Mouse (Mus musculus): Measurements from ENCODE around the gene Vps8. TPM values are rescaled to one million over a fixed set of nuclear protein-coding genes. Genes with fewer than 3 reads are reported as not detected.

Gene Vps8
- polyA plus RNA-seq (2014; fragmentation: Nextera tagmentation; extraction: Ambion mirVana): 31.6 and 41.1 TPM in 2 replicates

DNA sequence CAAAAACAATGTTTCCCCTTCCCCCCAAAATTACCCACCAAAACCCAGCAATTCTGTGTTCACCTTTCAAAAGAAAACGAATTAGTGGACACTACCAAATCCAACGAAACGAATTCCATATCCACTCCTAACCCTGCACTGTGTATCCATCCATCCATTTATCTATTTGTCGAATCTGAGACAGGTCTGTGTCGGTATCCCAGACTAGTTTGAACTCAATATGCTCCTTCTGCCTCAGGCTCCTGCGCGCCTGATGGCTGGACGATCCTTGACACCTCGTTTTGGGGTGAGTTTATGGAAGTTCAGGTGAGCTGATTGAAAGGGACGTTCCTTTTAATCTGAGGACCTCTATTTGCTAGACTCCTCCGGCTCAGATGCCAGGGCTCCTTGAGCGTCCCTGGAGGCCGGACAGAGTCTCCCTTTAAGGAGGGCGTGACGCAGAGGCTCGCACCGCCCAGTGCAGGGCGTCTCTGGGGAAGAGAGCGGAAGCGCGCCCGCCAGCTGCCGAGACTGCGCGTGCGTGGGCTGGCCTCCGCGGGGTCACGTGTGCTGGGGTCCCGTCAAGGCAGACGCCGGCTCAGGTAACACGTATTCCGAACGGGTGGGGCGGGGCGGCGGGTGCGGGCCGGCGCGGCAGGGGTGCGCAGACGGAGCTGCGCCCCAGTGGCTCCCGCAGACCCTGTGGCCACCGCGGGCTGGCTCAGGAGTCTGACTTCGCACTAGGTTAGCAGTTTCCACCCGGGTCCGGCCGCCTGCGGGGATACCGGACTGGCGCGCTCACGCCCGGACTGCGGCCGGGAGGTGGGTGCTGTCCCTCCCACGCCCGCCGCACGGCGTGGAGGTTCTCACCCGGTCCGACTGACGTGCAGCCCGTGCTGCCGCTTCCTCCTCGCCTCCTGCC is at the start of gene Vps8:
Gene Vps8, plus strand, starts transcription at position 474 of the 901 bp plus-strand sequence.
- H3K27ac ChIP-seq (replicated peaks; ENCODE audit: low read depth, low read length): peak within 1 kb of the TSS; percentile 70
- peak within 1 kb of the TSS; percentile 74 for H3K4me3 ChIP-seq (replicated peaks; ENCODE audit: low read depth, low read length)
- H3K4me1 ChIP-seq (ENCODE audit: control insufficient read depth, insufficient read depth, low read length): 0 out of 2 replicates have a peak, but pooled peaks cover 4% of the 10 kb centered on the region
- WGBS: 1% methylated on average over 71 of the region's 71 CpGs
- H3K4me2 ChIP-seq (ENCODE audit: low read length): peak within 1 kb of the TSS; percentile 92
- no peaks in the 10 kb centered on the region for H3K36me3 ChIP-seq (ENCODE audit: control insufficient read depth, insufficient read depth, low read length)
- ATAC-seq (ENCODE audit: low FRiP score, low TSS enrichment): peak; percentile 95
- H3K9ac ChIP-seq (replicated peaks; ENCODE audit: low read length): peak within 1 kb of the TSS; percentile 75
- H3K27me3 ChIP-seq (ENCODE audit: control insufficient read depth, insufficient read depth, low read length): no peaks in the 10 kb centered on the region
- DNase-seq: peak; percentile 97
- H3K9me3 ChIP-seq (ENCODE audit: control insufficient read depth, low read length): no peaks in the 10 kb centered on the region

- H3K36me3 ChIP-seq (ENCODE audit: control insufficient read depth, insufficient read depth, low read length): no peaks in the 10 kb centered on the region
- ATAC-seq (ENCODE audit: low FRiP score, low TSS enrichment) (0 out of 2 replicates have a peak, but pooled peaks have one; percentile 25), DNase-seq (no peak)
- H3K9ac ChIP-seq (replicated peaks; ENCODE audit: low read length): no peak overlapping the region
- 0 out of 2 replicates have a peak, but pooled peaks cover 10% of the 10 kb centered on the region for H3K4me1 ChIP-seq (ENCODE audit: control insufficient read depth, insufficient read depth, low read length)
- no peak overlapping the region for H3K4me3 ChIP-seq (replicated peaks; ENCODE audit: low read depth, low read length)
- H3K4me2 ChIP-seq (ENCODE audit: low read length): no peak overlapping the region
- no peaks in the 10 kb centered on the region for H3K9me3 ChIP-seq (ENCODE audit: control insufficient read depth, low read length)
- H3K27me3 ChIP-seq (ENCODE audit: control insufficient read depth, insufficient read depth, low read length): no peaks in the 10 kb centered on the region
- peak overlapping the region; percentile 55; the same call in 1 of the 2 replicates for H3K27ac ChIP-seq (replicated peaks; ENCODE audit: low read depth, low read length)
- 62% methylated on average over 7 of the region's 7 CpGs for WGBS
These were observed 49.5 kb upstream of the Vps8 start for GRCm38 (mm10) chr16:21373316-21373960.

- no peak overlapping the region for H3K4me2 ChIP-seq (ENCODE audit: low read length)
- 86% methylated on average over 4 of the region's 6 CpGs for WGBS
- H3K27ac ChIP-seq (replicated peaks; ENCODE audit: low read depth, low read length): no peak overlapping the region
- DNase-seq: no peak
- 0 out of 2 replicates have a peak, but pooled peaks cover 10% of the 10 kb centered on the region for H3K4me1 ChIP-seq (ENCODE audit: control insufficient read depth, insufficient read depth, low read length)
- no peak overlapping the region for H3K4me3 ChIP-seq (replicated peaks; ENCODE audit: low read depth, low read length)
- H3K36me3 ChIP-seq (ENCODE audit: control insufficient read depth, insufficient read depth, low read length): no peaks in the 10 kb centered on the region
- no peaks in the 10 kb centered on the region for H3K27me3 ChIP-seq (ENCODE audit: control insufficient read depth, insufficient read depth, low read length)
- ATAC-seq (ENCODE audit: low FRiP score, low TSS enrichment): no peak
- no peak overlapping the region for H3K9ac ChIP-seq (replicated peaks; ENCODE audit: low read length)
- no peaks in the 10 kb centered on the region for H3K9me3 ChIP-seq (ENCODE audit: control insufficient read depth, low read length)
These were observed 48.9 kb upstream of the Vps8 start for GRCm38 (mm10) chr16:21374067-21374466.

DNA sequence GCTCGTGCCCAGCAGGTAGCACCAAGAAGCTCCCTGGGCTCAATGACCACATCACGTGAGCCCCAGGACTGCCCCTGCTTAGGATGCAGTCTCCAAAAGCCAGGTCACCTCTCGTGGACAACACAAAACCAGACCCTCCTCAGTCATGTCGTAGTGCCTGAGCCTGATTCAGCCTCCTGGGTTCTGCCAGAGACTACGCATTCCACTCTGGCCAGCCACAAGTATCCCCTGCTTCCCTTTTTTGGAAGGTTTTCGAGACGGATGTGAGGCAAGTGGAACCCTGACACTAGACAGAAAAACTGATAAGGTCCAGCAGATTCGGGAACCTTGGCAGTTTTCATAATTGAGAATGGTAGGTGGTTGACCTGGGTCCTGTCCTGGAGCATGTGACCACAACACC is 47.8 kb upstream of the Vps8 start:
- DNase-seq (no peak), ATAC-seq (ENCODE audit: low FRiP score, low TSS enrichment) (no peak)
- Histone ChIP-seq H3K27ac (replicated peaks; ENCODE audit: low read depth, low read length) (no peak overlapping the region), H3K36me3 (ENCODE audit: control insufficient read depth, insufficient read depth, low read length) (no peaks in the 10 kb centered on the region), H3K4me3 (replicated peaks; ENCODE audit: low read depth, low read length) (no peak overlapping the region), H3K4me1 (ENCODE audit: control insufficient read depth, insufficient read depth, low read length) (0 out of 2 replicates have a peak, but pooled peaks cover 7% of the 10 kb centered on the region), H3K9ac (replicated peaks; ENCODE audit: low read length) (no peak overlapping the region), H3K4me2 (ENCODE audit: low read length) (no peak overlapping the region), H3K9me3 (ENCODE audit: control insufficient read depth, low read length) (no peaks in the 10 kb centered on the region), H3K27me3 (ENCODE audit: control insufficient read depth, insufficient read depth, low read length) (no peaks in the 10 kb centered on the region)
- 85% methylated on average over 8 of the region's 8 CpGs for WGBS

DNA sequence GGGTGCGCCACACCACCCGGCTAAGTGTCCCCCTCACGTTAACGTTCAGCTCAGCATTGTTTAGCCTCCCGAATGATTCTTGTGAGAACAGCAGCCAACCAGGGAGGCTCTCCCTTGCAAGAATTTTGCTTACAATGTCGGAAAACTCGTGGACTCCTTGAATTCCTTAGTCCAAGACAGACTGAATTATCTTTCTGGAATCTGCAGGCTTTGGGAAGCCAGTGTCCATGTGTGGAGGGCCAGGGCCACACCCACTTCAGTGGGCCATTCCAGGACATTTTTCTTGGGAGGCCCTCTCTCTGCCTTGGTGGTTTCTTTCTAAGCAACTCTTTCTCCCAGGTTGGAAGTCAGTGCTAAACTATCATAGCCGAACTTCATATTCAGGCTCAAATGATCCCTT is 46.6 kb upstream of the Vps8 start:
- Histone ChIP-seq H3K36me3 (ENCODE audit: control insufficient read depth, insufficient read depth, low read length) (no peaks in the 10 kb centered on the region), H3K27me3 (ENCODE audit: control insufficient read depth, insufficient read depth, low read length) (no peaks in the 10 kb centered on the region), H3K4me1 (ENCODE audit: control insufficient read depth, insufficient read depth, low read length) (0 out of 2 replicates have a peak, but pooled peaks cover 7% of the 10 kb centered on the region), H3K9ac (replicated peaks; ENCODE audit: low read length) (no peak overlapping the region), H3K27ac (replicated peaks; ENCODE audit: low read depth, low read length) (no peak overlapping the region), H3K9me3 (ENCODE audit: control insufficient read depth, low read length) (no peaks in the 10 kb centered on the region), H3K4me3 (replicated peaks; ENCODE audit: low read depth, low read length) (no peak overlapping the region), H3K4me2 (ENCODE audit: low read length) (no peak overlapping the region)
- WGBS: 88% methylated on average over 8 of the region's 8 CpGs
- DNase-seq (no peak), ATAC-seq (ENCODE audit: low FRiP score, low TSS enrichment) (no peak)

DNA sequence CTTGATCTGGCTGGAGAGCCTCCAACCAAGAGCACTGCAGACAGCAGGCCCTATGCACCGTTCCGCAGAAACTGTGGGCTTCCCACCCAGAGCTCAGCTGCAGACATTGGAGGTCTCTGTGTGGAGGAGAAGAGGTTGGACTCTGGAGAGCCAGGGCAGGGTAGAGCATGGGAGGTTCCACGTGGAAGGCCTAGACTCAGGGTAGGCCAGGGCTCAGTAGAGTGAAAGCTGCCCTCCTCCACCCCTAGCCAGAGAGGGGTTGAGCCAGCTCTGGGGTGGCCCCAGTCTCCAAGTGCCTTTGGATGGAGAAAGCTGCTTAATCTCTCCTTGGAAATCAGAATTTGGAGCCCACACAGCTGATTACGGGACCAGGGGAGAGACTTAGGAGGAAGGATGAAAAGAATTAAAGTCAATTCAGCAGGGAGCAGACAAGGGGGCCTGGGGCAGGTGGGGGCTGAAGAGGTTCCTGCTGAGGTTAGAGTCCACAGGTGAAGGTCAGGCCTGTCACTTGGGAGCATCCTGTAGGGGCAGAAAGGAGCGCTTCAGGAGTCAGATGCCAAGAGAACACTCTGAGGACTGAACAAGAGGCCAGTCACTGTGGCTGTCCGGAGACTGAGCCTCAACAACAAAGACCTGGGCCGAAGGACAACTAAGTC is 45.8 kb upstream of the Vps8 start:
- no peak for DNase-seq
- WGBS: 35% methylated on average over 7 of the region's 7 CpGs
- 0 out of 2 replicates have a peak, but pooled peaks cover 7% of the 10 kb centered on the region for H3K4me1 ChIP-seq (ENCODE audit: control insufficient read depth, insufficient read depth, low read length)

DNA sequence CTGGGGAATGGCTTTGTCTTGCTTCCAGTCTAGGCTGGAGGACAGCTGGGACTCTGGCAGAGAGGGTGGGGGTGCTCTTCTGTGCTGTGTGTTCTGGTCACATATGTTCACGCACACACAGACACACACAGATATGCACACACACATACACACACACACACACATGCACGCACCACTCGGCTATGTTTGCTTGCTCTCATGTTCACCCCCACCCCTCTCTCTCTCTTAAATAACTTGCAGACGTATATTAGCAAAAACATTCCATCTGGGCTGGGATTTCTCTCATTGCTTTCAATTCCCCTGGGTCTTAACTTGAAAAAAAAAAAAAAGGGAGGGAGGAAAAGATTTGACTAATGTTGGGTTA is 45.3 kb upstream of the Vps8 start:
- no peaks in the 10 kb centered on the region for H3K9me3 ChIP-seq (ENCODE audit: control insufficient read depth, low read length)
- no peak overlapping the region for H3K4me3 ChIP-seq (replicated peaks; ENCODE audit: low read depth, low read length)
- H3K9ac ChIP-seq (replicated peaks; ENCODE audit: low read length): no peak overlapping the region
- no peaks in the 10 kb centered on the region for H3K27me3 ChIP-seq (ENCODE audit: control insufficient read depth, insufficient read depth, low read length)
- H3K4me2 ChIP-seq (ENCODE audit: low read length): no peak overlapping the region
- 53% methylated on average over 4 of the region's 4 CpGs for WGBS
- DNase-seq (no peak), ATAC-seq (ENCODE audit: low FRiP score, low TSS enrichment) (0 out of 2 replicates have a peak, but pooled peaks have one; percentile 12)
- no peak overlapping the region for H3K27ac ChIP-seq (replicated peaks; ENCODE audit: low read depth, low read length)
- H3K36me3 ChIP-seq (ENCODE audit: control insufficient read depth, insufficient read depth, low read length): no peaks in the 10 kb centered on the region
- 0 out of 2 replicates have a peak, but pooled peaks cover 7% of the 10 kb centered on the region for H3K4me1 ChIP-seq (ENCODE audit: control insufficient read depth, insufficient read depth, low read length)

More for the DNA sequence above, 45.8 kb upstream of the Vps8 start:
- no peak overlapping the region for H3K4me2 ChIP-seq (ENCODE audit: low read length)
- no peak overlapping the region for H3K27ac ChIP-seq (replicated peaks; ENCODE audit: low read depth, low read length)
- no peaks in the 10 kb centered on the region for H3K36me3 ChIP-seq (ENCODE audit: control insufficient read depth, insufficient read depth, low read length)
- no peaks in the 10 kb centered on the region for H3K27me3 ChIP-seq (ENCODE audit: control insufficient read depth, insufficient read depth, low read length)
- H3K9me3 ChIP-seq (ENCODE audit: control insufficient read depth, low read length): no peaks in the 10 kb centered on the region
- H3K9ac ChIP-seq (replicated peaks; ENCODE audit: low read length): no peak overlapping the region
- no peak; the same call in 1 of the 2 replicates for ATAC-seq (ENCODE audit: low FRiP score, low TSS enrichment)
- no peak overlapping the region for H3K4me3 ChIP-seq (replicated peaks; ENCODE audit: low read depth, low read length)

GRCm38 (mm10) chr16:21381469-21381868 is 41.4 kb upstream of the Vps8 start:
- ATAC-seq (ENCODE audit: low FRiP score, low TSS enrichment) (no peak), DNase-seq (no peak)
- Histone ChIP-seq H3K4me1 (ENCODE audit: control insufficient read depth, insufficient read depth, low read length) (peaks cover 10% of the 10 kb centered on the region), H3K4me2 (ENCODE audit: low read length) (no peak overlapping the region), H3K27ac (replicated peaks; ENCODE audit: low read depth, low read length) (no peak overlapping the region), H3K36me3 (ENCODE audit: control insufficient read depth, insufficient read depth, low read length) (no peaks in the 10 kb centered on the region), H3K27me3 (ENCODE audit: control insufficient read depth, insufficient read depth, low read length) (no peaks in the 10 kb centered on the region), H3K9me3 (ENCODE audit: control insufficient read depth, low read length) (no peaks in the 10 kb centered on the region), H3K9ac (replicated peaks; ENCODE audit: low read length) (no peak overlapping the region), H3K4me3 (replicated peaks; ENCODE audit: low read depth, low read length) (no peak overlapping the region)
- WGBS: 79% methylated on average over 1 of the region's 1 CpGs
